Mouse (Mus musculus): Measurements from ENCODE around the gene Tnk1. TPM values are rescaled to one million over a fixed set of nuclear protein-coding genes. Genes with fewer than 3 reads are reported as not detected.
A peak's percentile ranks its signal among the peaks of the same experiment; 100 is the strongest.

Tnk1 gene
- polyA plus RNA-seq, 1 experiment from 2014 or later, result 2.0 TPM

DNA sequence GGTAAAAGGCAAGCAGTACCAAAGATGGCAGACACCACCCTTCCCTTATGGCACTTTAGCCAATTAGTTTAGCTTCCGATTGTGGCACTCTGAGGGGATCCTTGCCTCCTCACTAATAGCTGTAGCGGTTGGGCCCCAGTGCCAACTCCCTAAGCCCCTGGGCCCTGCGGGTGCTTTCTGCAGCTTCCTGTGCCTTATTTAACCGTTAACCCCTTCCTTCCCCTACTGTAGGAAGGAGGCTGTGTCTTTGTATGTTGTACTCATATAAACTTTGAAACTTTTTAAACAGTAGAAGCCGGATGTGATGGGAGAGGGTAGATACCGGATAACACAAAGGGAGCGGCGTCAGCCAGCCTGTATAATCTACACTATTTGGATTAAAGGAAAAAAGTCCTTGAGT, 7.8 kb downstream of the Tnk1 start:
- Histone ChIP-seq H3K9me3 (no peaks in the 10 kb centered on the region), H3K9ac (no peak overlapping the region), H3K4me3 (peak overlapping the region; percentile 1; the same call in 1 of the 2 replicates), H3K4me1 (peaks cover 35% of the 10 kb centered on the region), H3K27ac (no peak overlapping the region), H3K27me3 (no peaks in the 10 kb centered on the region), H3K4me2 (replicated peaks) (no peak overlapping the region), H3K36me3 (peaks cover 49% of the 10 kb centered on the region)
- WGBS, result 68% methylated on average over 8 of the region's 8 CpGs
- ATAC-seq (ENCODE audit: low FRiP score, low read depth), result no peak

DNA sequence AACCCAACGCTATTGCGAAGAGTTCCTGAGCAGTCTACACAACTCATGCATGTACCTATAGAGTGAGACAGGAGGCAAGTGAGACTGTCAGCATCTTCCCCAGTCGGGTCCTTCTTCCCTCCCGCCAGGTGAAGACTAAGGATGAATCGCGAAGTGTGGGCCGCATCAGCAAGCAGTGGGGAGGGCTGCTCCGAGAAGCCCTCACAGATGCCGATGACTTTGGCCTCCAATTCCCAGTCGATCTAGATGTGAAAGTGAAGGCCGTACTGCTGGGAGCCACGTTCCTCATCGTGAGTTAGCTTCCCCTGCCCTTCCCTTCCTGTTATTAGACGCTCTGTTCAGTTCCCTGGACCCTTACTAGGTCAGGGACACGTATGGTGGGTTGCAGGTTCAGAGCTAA, 8.6 kb downstream of the Tnk1 start:
- Histone ChIP-seq H3K9me3 (no peaks in the 10 kb centered on the region), H3K4me3 (no peak overlapping the region), H3K4me2 (replicated peaks) (no peak overlapping the region), H3K9ac (no peak overlapping the region), H3K27me3 (no peaks in the 10 kb centered on the region), H3K4me1 (peaks cover 35% of the 10 kb centered on the region), H3K36me3 (peaks cover 49% of the 10 kb centered on the region), H3K27ac (no peak overlapping the region)
- 93% methylated on average over 15 of the region's 15 CpGs for WGBS
- no peak for ATAC-seq (ENCODE audit: low FRiP score, low read depth)

DNA sequence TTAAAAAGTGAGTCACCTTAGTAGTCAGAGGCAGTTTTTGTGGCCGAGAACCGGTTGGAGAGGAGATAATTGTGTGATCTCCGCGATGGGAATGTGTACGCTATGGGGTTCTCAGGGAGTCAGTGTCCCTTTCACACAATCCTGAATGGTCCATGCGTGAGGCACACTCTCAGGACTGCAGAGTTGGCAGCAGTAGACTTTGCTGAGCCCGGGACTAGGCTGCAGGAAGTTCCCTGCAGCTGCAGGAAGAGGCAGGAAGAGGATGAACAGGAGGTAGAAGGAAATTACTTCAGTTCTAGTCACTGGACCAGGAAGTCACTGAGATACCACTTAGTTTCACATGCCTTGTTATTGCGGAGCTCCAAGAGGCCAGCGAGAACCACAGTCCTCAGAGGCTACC, 9.4 kb downstream of the Tnk1 start:
- Histone ChIP-seq H3K36me3 (peaks cover 49% of the 10 kb centered on the region), H3K4me1 (peaks cover 35% of the 10 kb centered on the region), H3K27me3 (no peaks in the 10 kb centered on the region), H3K4me2 (replicated peaks) (no peak overlapping the region), H3K9me3 (no peaks in the 10 kb centered on the region), H3K9ac (no peak overlapping the region), H3K4me3 (no peak overlapping the region), H3K27ac (no peak overlapping the region)
- no peak for ATAC-seq (ENCODE audit: low FRiP score, low read depth)
- 89% methylated on average over 9 of the region's 9 CpGs for WGBS

DNA sequence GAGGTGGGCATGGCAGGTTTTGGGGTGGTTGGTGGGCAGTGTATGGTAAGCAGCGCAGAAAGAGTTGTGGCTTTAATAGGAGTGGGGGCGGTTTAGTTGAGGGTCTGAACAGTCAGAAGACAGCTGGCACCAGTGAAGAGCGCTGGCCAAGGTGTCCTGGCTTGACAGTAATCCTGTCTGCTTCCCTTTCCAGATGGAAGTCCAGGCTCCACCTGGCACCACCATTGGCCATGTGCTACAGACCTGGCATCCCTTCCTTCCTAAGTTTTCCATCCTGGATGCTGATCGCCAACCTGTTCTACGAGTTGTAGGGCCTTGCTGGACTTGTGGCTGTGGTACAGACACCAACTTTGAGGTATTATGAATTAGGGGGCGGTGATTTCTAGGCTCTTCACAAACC, 10.5 kb downstream of the Tnk1 start:
- Histone ChIP-seq H3K9ac (peak overlapping the region; percentile 90), H3K9me3 (no peaks in the 10 kb centered on the region), H3K4me1 (peaks cover 33% of the 10 kb centered on the region), H3K4me2 (replicated peaks) (peak overlapping the region; percentile 93), H3K36me3 (peaks cover 49% of the 10 kb centered on the region), H3K4me3 (peak overlapping the region; percentile 79), H3K27me3 (no peaks in the 10 kb centered on the region), H3K27ac (no peak overlapping the region)
- WGBS, result 96% methylated on average over 6 of the region's 6 CpGs
- ATAC-seq (ENCODE audit: low FRiP score, low read depth), result no peak

DNA sequence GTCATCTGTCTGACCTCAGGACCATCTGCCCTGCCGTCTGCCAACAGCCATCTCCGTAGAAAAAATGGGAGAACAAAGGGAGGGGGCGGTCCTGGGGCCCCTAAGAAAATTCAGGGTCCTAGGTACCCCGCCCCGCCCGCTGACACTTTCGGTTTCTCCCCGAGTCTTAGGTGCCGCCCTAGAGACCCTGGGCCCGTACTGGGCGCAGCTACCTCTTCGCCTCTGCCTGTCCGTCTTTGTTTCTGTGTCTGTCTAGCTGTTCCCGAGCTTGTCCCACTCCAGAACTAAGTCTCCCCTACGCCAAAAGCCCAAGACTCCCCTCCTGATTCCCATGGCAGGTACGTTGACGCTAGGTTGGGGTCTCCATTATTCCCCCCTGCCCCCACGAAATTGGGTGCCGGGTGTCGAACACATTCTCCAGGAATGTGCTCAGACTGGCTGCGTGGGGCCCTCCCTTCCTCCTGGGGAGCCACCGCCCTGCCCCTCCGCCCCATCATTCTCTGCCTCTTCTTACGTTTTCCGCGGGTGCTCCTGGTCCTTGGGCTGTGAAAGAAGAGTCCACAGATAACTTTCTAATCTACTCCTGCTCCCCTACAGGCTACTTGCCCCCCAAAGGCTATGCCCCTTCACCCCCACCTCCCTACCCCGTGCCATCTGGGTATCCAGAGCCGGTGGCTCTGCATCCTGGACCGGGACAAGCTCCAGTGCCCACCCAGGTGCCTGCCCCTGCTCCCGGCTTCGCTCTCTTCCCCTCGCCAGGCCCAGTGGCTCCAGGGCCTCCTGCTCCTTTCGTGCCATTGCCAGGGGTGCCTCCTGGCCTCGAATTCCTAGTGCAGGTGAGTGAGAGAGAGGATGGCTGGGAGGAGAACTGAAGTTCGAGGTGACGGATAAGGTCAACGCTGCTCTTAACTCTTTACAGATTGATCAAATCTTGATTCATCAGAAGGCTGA, 11.5 kb downstream of the Tnk1 start:
- no peaks in the 10 kb centered on the region for H3K27me3 ChIP-seq
- peak overlapping the region; percentile 96 for H3K27ac ChIP-seq
- 12% methylated on average over 36 of the region's 37 CpGs for WGBS
- H3K9me3 ChIP-seq, result no peaks in the 10 kb centered on the region
- H3K4me3 ChIP-seq, result peak overlapping the region; percentile 79
- H3K4me2 ChIP-seq (replicated peaks), result peak overlapping the region; percentile 93
- peak; percentile 41 for ATAC-seq (ENCODE audit: low FRiP score, low read depth)
- peaks cover 44% of the 10 kb centered on the region for H3K36me3 ChIP-seq
- H3K4me1 ChIP-seq, result peaks cover 31% of the 10 kb centered on the region
- peak overlapping the region; percentile 90 for H3K9ac ChIP-seq

DNA sequence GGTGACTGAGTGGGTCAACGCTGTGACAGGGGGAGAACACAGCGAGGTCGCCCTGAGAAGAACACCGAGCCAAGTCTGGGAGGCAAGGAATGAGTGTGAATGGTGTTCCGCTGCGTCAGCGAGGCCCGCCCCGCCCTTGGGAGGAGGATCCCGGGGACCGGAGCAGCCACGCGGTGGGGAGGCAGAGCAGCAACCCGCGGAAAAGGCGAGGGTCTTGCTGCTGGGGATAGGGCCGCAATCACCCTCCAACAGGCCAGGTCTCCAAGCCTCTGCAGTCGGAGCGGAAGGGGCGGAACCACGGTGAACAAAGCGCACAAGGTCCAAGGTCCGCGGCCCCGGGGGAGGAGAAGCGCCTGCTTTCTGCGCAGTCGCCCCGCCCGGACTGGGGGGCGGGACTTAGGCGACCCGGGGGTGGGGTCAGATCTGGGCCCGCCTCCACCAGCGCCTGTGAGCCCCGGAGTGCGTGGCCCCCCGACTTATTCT, 12.3 kb downstream of the Tnk1 start, which contains the start of gene Plscr3:
Plscr3 (plus strand) TSS at position 179 of the 483 bp plus-strand sequence.
- peak within 1 kb of the TSS; percentile 96 for H3K27ac ChIP-seq
- WGBS, result 0% methylated on average over 35 of the region's 38 CpGs
- peak within 1 kb of the TSS; percentile 90 for H3K9ac ChIP-seq
- no peaks in the 10 kb centered on the region for H3K27me3 ChIP-seq
- H3K4me2 ChIP-seq (replicated peaks), result peak within 1 kb of the TSS; percentile 93
- peak; percentile 93 for ATAC-seq (ENCODE audit: low FRiP score, low read depth)
- H3K36me3 ChIP-seq, result peaks cover 37% of the 10 kb centered on the region
- no peaks in the 10 kb centered on the region for H3K9me3 ChIP-seq
- peak within 1 kb of the TSS; percentile 79 for H3K4me3 ChIP-seq
- peaks cover 31% of the 10 kb centered on the region for H3K4me1 ChIP-seq

DNA sequence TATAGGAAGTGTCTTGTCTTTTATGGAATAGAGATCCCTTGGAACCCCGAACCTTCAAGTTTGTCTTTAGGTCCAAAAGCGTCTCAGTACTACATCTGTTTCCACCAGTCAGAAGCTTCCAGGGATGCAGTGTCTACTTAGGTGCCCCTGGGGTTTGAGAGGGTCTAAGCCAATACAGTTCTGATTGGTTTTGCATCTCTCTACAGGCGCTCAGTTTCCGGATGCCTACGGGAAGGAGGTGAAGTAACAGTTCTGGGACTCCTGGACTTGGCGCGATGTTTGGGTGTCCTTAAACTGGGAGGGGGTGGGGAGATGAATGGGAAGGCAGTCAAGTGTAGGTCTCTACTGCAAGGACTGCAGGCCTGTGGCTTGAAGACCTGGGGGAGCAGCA, 19.8 kb downstream of the Tnk1 start:
- Histone ChIP-seq H3K4me1 (peaks cover 41% of the 10 kb centered on the region), H3K9ac (peak overlapping the region; percentile 75), H3K27ac (peak overlapping the region; percentile 93), H3K27me3 (peaks cover 20% of the 10 kb centered on the region; the same call in 1 of the 2 replicates), H3K36me3 (0 out of 2 replicates have a peak, but pooled peaks cover 2% of the 10 kb centered on the region), H3K9me3 (no peaks in the 10 kb centered on the region), H3K4me2 (replicated peaks) (peak overlapping the region; percentile 93), H3K4me3 (peak overlapping the region; percentile 81)
- WGBS, result 2% methylated on average over 7 of the region's 7 CpGs
- no peak for ATAC-seq (ENCODE audit: low FRiP score, low read depth)

DNA sequence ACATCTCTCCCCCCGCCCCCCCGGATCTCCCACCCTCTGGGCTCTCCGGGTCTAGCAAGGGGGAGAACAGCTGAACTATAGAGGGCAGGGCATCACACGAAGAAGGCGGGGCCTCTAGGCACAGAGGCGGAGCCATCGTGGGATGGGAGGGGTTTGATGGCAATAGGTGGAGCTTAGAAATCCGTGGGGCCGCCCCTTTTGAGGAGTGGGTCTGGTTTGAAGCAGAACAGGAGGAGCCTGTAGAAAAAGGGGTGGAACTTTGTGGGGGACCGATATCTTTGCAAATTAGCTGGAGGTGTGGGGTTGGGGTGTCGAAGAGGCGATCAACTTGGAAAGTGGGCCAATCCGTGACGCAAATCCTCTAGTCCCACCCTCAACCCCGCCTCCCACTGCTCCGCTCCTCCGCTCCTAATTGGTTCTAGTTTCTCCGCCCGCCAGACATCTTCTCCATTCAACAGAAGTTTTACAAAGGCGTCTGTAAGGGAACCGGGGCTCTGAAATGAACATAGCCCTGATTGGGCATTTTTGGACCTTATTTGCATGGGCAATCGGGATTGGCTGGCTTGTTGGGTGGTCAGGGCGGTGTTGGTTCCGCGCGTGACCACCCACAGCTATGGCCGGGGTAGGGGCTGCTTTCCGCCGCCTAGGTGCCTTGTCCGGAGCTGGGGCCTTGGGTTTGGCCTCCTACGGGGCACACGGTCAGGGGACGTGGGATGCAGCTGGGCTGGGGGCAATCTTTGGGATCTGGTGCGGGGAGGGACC, 20.4 kb downstream of the Tnk1 start, which contains the start of gene Tmem256:
Tmem256 (plus strand) TSS at position 563 of the 762 bp plus-strand sequence.
- Histone ChIP-seq H3K4me3 (peak within 1 kb of the TSS; percentile 81), H3K4me1 (peaks cover 43% of the 10 kb centered on the region), H3K9me3 (no peaks in the 10 kb centered on the region), H3K9ac (peak within 1 kb of the TSS; percentile 91), H3K4me2 (replicated peaks) (peak within 1 kb of the TSS; percentile 93), H3K27ac (peak within 1 kb of the TSS; percentile 93), H3K36me3 (peaks cover 8% of the 10 kb centered on the region), H3K27me3 (peaks cover 25% of the 10 kb centered on the region; the same call in 1 of the 2 replicates)
- peak; percentile 91 for ATAC-seq (ENCODE audit: low FRiP score, low read depth)
- under 1% methylated on average over 34 of the region's 34 CpGs for WGBS

DNA sequence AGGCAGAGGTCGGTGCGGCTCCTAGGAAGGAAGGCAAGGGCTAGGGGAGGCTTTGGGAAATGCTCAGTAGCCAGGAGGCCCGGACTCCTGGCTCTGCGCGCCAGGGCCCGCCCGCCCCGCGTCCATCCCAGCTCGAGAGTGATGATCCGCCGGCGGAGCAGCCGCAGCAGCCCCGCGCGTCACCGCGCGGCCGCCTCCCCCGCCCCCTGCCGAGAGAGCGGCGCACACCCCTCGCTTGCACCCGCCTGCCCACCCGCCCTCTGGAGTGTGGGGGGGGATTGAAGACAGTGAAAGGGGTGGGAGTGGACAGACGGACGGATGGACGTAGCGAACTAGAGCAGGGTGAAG, 21.0 kb downstream of the Tnk1 start, which contains the start of gene Nlgn2:
Nlgn2 (minus strand) TSS at position 181 of the 348 bp plus-strand sequence.
- H3K9ac ChIP-seq, result peak within 1 kb of the TSS; percentile 91
- H3K27ac ChIP-seq, result peak within 1 kb of the TSS; percentile 93
- H3K27me3 ChIP-seq, result peaks cover 25% of the 10 kb centered on the region; the same call in 1 of the 2 replicates
- H3K9me3 ChIP-seq, result no peaks in the 10 kb centered on the region
- H3K4me2 ChIP-seq (replicated peaks), result peak within 1 kb of the TSS; percentile 93
- H3K36me3 ChIP-seq, result peaks cover 14% of the 10 kb centered on the region
- under 1% methylated on average over 32 of the region's 32 CpGs for WGBS
- ATAC-seq (ENCODE audit: low FRiP score, low read depth), result no peak
- H3K4me3 ChIP-seq, result peak within 1 kb of the TSS; percentile 81
- peaks cover 43% of the 10 kb centered on the region for H3K4me1 ChIP-seq

DNA sequence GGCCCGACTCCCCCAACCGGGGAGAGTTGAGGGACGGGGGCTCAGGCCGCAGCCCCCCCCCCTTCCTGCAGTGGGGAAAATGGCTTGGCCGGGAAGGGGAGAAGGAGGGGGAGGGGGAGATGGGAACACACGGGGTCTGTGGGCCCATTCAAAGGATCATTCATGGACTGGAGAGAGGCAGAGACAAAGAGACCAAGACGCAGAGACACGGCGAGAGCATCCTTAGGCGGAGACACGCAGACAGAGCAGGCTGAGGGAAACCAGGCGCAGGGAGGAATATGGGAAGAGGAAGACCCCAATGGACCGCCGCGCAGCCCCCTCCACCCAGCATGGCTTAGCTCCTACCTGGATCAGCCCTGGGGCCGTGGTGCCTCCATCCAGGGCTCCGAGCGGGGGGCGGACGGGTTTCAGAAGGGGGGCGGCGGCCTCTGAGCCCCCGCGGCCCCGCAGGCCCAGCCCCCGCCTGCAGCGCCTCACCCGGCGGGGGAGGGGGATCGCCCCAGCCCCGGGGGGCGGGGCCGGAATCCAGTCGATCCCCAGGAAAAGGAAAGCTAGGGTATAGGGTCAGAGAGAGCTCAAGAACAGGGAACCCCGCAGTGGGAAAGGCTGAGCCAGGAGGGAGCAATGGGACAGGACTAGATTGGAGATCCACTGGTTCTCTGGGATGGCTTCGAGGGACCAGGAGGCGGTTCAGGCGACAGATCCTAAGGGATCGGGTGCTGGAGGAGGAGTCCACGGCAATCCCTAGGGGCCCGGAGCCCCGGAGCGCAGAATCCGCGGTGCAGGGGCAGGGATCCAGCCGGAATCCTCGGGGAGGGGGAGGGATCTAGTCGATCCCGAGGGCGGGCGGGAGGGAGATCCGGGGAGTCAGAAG, 21.6 kb downstream of the Tnk1 start:
- WGBS, result under 1% methylated on average over 43 of the region's 52 CpGs
- no peak for ATAC-seq (ENCODE audit: low FRiP score, low read depth)
- peak overlapping the region; percentile 91 for H3K9ac ChIP-seq
- H3K27me3 ChIP-seq, result peaks cover 25% of the 10 kb centered on the region; the same call in 1 of the 2 replicates
- H3K36me3 ChIP-seq, result peaks cover 20% of the 10 kb centered on the region
- peak overlapping the region; percentile 84 for H3K27ac ChIP-seq
- H3K4me1 ChIP-seq, result peaks cover 43% of the 10 kb centered on the region
- H3K4me2 ChIP-seq (replicated peaks), result peak overlapping the region; percentile 93
- H3K4me3 ChIP-seq, result peak overlapping the region; percentile 81
- H3K9me3 ChIP-seq, result no peaks in the 10 kb centered on the region

DNA sequence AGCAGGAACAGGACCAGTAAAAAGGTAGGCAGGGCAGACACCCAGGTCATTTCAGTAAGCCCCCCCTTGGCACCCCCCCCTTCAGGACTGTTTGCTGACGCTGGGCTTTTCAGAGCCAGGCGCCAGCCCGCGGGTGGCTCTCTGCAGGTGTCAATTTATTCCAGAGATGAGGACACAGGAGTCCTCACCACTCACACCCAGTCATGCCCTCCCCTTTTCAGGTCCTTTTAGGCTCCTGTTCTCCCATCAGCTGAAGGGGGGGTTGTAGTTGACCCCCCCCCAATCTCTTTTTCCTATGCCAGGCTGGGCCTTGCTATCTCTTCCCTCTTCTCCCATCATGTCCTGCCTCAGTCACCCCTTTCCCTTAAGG, 22.6 kb downstream of the Tnk1 start:
- no peak for ATAC-seq (ENCODE audit: low FRiP score, low read depth)
- H3K36me3 ChIP-seq, result peaks cover 27% of the 10 kb centered on the region
- no peak overlapping the region for H3K27ac ChIP-seq
- H3K4me3 ChIP-seq, result peak overlapping the region; percentile 81
- WGBS, result 11% methylated on average over 4 of the region's 4 CpGs
- no peaks in the 10 kb centered on the region for H3K9me3 ChIP-seq
- peak overlapping the region; percentile 91 for H3K9ac ChIP-seq
- H3K27me3 ChIP-seq, result peaks cover 25% of the 10 kb centered on the region; the same call in 1 of the 2 replicates
- peak overlapping the region; percentile 93 for H3K4me2 ChIP-seq (replicated peaks)
- peaks cover 43% of the 10 kb centered on the region for H3K4me1 ChIP-seq

Data from limb, embryonic 13.5 days (tissue).